Mouse (Mus musculus): ENCODE data around the gene 2900011O08Rik.
"Not testable (repeated sequence)": the region's sequence is repeated elsewhere in the genome, so short reads cannot be mapped to it uniquely, and the experiment has no call there.

The 2900011O08Rik gene

GRCm38 (mm10) chr16:13986574-13987478 lies at the start of gene 2900011O08Rik, which contains the start of gene Ifitm7:
Gene 2900011O08Rik (plus strand): TSS chr16:13986604.
Gene Ifitm7 (minus strand): TSS chr16:13986888.
- peak; percentile 21 to 38 for DNase-seq

- peak; percentile 81 to 89 for DNase-seq
Measured at GRCm38 (mm10) chr16:13940139-13940846, 46.1 kb upstream of the 2900011O08Rik start.

- DNase-seq, result no peak
Measured at GRCm38 (mm10) chr16:13940847-13941395, 45.5 kb upstream of the 2900011O08Rik start.

- DNase-seq, result no peak
Measured at GRCm38 (mm10) chr16:13944178-13944577, 42.2 kb upstream of the 2900011O08Rik start.

- no peak for DNase-seq
Measured at GRCm38 (mm10) chr16:13944752-13945151, 41.7 kb upstream of the 2900011O08Rik start.

GRCm38 (mm10) chr16:13945153-13945552 lies 41.3 kb upstream of the 2900011O08Rik start:
- DNase-seq, result no peak

- DNase-seq, result no peak
Measured at GRCm38 (mm10) chr16:13946306-13946705, 40.1 kb upstream of the 2900011O08Rik start.

- DNase-seq, result no peak
Measured at GRCm38 (mm10) chr16:13951245-13951644, 35.2 kb upstream of the 2900011O08Rik start.

GRCm38 (mm10) chr16:13962053-13962452 lies 24.4 kb upstream of the 2900011O08Rik start:
- DNase-seq, result no peak

GRCm38 (mm10) chr16:13969096-13969495 lies 17.3 kb upstream of the 2900011O08Rik start:
- DNase-seq, result no peak

GRCm38 (mm10) chr16:13972051-13972450 lies 14.4 kb upstream of the 2900011O08Rik start:
- DNase-seq, result no peak

- DNase-seq, result not testable (repeated sequence)
Measured at GRCm38 (mm10) chr16:13976358-13976896, 10.0 kb upstream of the 2900011O08Rik start.

DNA sequence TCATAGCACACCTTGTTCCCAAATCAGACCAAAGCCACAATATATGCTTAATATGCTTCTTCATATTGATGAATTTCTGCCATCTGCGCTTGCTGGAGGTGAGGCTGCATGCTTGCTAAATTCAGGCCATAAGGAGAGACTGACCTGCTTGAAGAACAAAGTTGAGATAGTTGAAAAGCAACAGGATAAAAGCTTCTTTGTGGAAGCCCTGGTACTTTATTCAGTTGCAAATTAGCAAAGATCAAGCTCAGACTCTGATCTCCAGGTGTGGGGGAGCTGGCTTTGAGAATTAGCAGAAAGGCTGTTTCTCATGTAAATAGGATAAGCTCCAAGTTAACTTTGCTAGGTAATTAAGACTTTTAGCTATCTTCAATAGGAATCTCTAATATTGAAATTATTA lies 9.4 kb upstream of the 2900011O08Rik start:
- DNase-seq, result not testable (repeated sequence)

GRCm38 (mm10) chr16:13981726-13982125 lies 4.7 kb upstream of the 2900011O08Rik start:
- DNase-seq, result not testable (repeated sequence)

- DNase-seq, result no peak
Measured at GRCm38 (mm10) chr16:13983161-13983560, 3.2 kb upstream of the 2900011O08Rik start.

GRCm38 (mm10) chr16:13986197-13986573 lies 219 bp upstream of the 2900011O08Rik start:
- no peak for DNase-seq

- DNase-seq, result no peak
Measured at GRCm38 (mm10) chr16:13992518-13993248, 6.3 kb downstream of the 2900011O08Rik start.

DNA sequence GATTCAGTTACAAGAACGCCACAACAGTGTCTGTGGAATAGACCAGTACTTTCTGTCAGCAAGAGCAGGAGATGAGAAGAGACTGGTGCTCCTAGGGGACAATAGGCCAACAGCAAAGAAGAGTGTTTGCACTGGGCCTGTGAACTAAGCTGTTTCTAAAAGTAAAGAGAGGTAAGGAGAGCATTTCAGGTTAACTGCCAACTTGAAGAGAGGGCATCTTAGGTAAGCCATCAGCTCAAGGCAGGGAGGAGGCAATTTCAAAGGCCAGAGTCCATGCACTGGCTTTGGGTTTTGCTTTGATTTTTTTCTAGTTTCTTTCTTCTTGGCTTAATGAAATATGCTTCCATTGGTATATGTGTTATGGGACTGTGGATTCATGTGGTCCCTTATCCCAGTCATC lies 7.7 kb downstream of the 2900011O08Rik start:
- DNase-seq, result no peak

DNA sequence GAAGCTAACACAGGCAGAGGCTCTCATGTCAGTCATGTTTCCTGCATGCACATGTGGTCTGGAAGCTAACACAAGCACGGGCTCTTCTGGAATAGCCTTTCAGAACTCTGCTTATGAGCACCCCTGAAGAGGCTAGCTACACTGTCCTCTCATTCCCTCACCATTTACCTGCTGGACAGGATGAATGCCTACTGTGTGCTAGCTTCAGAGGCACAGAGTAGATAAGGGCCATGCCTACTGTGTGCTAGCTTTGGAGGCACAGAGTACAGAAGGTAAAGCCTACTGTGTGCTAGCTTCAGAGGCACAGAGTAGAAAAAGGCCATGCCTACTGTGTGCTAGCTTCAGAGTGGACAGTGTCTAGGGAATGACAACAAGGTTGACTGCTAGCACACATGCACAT lies 8.1 kb downstream of the 2900011O08Rik start:
- no peak for DNase-seq

DNA sequence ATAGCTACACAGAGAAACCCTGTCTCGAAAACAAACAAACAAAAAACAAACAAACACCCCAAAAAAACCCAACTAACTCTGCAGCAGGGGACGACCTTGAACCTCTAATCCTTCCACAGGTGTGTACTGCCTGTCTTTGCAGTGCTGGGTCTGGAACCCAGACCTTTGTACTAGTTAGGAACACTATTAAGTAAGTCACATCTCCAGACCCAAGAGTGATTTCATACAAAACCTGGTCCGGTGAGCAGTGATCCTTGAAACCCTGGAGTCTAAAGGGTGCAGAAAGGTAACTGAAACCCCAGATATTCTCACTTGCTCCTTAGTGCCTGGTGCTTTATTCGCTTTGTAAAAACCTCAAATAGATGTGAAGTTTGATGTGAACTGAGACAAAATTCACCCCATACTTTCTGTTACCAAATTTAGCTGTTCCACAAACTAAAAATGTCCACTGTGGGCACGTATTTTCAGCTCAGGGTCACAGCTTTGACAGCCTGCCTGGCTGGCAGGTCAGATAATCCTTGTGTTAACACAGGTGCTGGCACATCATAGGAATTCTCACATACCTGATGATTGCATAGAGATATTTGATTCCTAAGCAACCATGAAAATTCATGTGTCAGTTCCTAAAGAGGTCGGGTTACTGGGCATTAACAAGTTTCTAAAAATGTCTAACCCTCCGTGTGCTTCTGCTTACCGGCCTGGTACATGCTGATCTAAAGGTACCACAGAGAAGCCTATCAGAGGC lies 17.2 kb downstream of the 2900011O08Rik start:
- DNase-seq, result peak in 1 of 2 experiments; percentile 10

DNA sequence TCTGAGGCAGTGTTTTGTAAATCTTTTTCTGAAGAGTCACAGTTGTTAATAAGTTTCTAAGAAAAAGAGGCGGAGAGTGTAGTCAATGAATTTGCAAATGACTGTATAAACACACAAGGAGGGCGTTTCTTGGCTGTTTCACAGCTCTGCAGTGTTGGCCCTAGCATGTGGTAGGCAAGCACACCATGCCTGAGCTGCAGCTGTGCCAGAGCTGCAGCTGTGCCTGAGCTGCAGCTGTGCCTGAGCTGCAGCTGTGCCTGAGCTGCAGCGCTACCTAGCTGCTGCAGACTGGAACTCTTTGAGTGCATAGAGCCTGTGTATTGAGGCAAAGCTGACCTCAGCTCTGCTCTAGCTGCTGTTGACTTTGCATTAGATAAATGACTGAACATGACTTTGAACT lies 17.8 kb downstream of the 2900011O08Rik start:
- peak; percentile 18 to 44 for DNase-seq

DNA sequence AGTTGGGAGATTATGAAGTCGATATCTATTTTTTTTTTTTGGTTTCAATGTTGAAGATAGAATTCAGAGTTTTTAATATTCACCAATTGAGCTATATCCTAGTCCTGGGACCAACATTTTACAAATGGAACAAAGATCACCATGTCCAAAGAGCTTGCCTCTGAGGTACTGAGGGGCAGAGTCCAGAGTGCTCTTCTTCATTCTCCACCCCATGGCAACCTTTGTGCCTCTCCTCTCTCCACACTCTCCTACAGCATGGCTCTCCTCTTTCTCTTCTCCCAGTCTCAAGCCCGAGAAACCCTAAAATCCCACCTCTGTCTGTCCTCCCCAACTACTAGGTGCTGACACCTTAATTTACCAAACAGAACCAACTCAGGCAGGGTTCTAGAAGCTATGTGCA lies 18.3 kb downstream of the 2900011O08Rik start:
- no peak for DNase-seq
